Mouse (Mus musculus) ES-CJ7 (cell line): ENCODE data around the gene Lrpprc.

ENCODE experiments used
- DNase-seq: peaks from one replicate; pipeline ENCODE4 v3.0.0; 2011; ENCODE audit warnings: low read depth, low spot score

Gene Lrpprc

DNA sequence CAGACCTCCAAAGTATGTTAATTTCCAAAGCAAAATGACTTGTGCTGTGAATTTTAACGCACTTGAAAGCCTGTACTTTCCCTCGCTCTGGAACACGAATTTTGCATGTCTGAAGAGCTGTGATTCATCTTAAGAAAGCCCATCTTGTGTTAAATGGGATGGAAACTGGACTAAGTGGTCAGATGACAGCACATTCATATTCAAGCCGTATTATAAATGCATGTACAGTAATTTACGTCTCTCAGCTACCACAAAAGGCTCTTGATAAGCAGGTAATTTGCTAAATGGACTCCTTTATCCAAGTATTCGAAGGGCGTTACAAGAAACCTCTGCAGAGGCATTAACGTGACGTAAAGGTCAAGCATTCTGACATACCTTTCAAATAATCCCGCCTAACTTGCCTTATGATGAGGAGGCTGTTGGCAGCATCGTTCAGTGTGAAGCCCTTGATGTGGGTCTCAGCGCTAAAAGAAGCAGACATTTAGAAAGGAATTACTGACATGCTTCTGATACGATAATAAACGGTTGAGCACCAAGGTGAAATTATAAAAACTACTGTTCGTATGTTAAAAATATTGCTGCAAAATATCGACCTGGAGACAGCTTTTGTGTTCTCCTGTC lies 74.2 kb downstream of the Lrpprc start:
- no peak for DNase-seq

DNA sequence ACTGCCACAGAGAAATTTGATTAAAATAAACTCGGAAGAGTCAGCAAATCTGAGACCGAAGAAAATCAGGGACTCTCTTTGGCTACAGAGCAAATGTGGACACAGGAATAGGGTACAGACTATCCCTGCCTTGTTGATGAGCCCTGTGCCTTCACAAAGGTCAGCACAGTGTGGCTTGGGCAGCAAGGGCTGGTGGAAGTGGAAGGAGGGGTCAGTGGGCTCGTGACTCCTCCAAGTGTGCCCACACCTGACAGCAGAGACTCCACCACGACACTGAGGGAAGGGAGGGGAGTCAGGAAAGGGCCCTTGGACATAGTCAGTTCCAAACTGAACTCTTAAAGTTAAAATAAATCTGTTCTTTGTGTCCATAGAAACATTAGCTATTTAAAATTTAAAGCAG lies 75.7 kb downstream of the Lrpprc start:
- DNase-seq, result no peak

DNA sequence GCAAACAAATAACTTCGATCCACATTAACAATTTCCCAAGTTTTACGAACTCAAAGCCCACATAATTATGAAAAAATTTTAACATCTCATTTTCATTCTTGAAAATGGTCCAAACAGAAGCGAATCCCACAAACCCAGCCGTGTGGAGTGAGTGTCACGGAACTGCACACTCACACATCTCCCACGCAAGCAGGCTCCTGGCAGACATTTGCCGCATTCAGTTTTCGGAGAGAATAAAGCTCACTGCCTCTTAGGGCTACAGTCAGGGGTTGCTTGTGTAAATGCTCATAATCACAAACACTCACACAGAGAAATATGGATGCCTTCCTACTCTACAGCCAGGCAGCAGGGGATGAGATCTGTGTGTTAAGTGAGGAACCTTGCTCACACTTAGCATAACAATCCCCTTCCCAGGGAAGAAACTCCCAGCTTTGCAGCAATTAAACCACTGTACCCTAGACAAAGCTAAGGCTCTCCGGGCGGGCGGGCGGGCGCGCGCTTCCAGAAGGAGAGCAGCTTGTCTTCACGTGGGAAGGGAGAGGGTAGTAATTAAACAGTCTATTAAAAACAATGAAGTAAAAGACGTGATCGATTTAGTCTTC lies 76.9 kb downstream of the Lrpprc start:
- peak; percentile 81 for DNase-seq

DNA sequence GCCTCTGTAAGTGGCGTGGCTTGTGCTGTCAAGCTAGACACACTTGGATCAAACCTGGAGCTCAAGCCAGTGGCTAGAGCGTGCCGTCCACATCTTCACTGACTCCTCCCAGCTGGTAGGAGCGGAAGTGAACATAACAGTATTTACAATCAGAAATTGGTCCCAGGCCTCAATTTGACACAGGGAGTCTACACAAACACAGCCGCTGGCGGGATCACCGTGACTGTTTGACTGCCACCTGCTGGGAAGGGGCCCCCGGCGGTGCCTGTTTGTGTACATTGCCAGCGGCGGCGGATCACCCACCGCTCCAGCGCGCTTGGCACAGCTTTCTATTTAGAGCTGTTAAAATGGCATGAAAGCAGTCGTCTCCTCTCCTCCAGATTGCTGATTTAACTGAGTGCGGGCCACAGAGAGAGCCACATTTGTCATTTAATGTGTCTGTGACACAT lies 81.2 kb downstream of the Lrpprc start:
- no peak for DNase-seq

DNA sequence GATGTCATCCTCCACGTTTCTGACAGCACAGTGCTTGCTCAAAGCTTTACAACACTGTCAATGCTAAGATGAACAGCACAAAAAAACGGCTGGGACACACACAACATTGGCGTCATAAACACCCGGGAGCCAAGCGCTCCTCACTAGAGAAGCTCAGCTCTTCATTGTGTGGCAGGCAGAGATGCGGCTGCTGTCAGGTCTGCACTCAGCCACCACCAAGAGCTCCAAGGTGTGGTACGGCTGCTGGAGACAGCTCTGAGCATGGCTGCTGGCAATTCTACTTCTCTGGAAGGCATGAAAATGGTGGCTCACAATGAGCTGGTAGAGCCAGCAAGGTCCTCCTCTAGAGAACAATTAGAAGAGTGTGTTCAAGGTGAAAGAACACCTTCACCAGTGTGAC lies 81.8 kb downstream of the Lrpprc start:
- no peak for DNase-seq

DNA sequence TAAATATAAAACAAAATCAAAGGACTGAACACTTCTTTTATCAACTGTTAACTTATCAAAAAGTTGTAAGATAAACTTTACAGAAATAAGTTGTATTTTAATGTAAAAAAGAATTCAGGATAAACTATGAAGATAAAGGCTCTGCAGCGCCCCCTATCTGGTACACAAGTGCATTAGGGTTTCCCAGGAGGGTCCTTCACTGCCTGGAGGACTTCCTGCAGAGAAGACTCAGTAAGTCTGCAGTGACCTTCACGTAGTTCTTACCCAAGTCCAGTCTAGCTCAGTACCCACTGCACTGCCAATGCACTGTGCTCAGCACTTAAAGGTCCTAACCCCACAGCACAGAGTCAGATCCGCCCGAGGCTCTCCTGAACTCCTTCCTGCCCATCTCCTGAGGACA lies 83.2 kb downstream of the Lrpprc start:
- DNase-seq, result peak; percentile 31

DNA sequence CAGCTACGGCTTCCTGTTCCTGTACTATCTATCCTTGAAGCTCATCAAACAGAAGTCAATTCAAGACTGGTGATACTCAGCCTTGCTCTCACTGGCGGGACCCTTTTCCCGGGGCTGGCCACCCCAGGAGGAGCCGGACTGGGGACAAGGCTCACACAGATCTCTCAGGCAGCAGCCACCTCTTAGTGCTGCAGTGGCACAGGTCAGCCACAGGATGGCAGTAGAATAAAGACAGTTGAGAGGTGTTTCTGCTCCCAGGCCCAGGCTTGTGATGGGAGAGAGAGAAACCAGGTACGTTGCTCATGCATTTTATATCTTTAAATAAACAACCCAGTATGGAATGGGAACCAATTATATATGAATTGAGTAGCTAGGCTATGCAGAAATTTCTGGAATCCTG lies 91.9 kb downstream of the Lrpprc start:
- peak; percentile 56 for DNase-seq

DNA sequence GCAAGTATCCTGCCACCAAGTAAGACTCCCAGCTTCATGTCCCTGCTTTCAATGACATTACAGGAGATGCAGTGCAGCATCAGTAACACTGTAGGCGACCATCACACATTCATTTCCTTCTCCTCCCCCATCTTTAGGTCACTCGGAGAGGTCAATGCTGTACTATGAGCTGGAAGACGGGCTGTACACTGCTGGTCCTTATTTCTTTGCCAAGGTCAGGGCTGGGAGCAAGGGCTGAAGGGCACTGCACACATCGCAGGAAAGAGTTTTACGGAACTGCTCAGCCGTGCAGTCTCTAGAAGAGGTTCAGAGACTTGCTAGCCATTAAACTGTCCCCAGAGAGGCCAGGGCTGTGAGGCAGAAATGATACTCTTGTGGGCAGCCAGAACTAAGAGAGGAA lies 94.1 kb downstream of the Lrpprc start:
- DNase-seq, result no peak

DNA sequence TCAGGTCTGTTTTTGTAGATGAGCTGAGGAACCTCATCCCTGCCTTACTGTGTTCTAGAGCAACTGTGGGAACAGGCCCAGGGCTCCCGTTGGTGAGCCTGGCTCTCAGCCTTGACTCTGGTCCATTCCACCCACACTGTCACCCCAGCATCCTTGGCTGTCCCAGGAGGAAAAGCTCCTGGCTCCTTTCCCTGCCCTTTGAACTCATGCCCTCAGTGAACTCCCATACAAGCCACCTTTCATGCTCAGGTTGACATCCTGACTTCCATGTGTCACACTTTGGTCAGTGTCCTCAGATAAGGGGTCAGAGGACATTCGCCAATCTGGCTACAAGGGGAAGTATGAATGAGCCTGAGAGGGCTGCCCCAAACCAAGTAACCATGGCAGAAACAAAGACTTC lies 96.8 kb downstream of the Lrpprc start:
- DNase-seq, result no peak

DNA sequence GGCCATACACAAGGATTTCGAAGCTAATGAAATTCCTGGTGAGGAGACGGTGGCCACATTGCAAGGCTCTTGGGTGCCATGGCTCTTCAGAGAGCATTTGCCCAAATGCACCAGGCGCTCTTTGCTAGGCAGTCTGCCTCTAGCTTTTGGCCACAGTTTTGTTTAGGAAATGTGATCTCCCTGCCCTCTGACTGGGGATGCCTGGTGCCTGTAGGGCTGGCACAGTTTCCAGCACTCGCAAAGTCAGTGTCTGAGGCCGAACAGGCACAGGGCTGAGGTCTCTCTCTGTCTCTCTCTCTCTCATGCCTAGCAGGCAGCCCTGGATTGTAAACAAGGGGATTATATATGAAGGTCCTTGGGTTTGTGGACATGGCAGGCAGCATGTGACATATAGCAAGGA lies 100.5 kb downstream of the Lrpprc start:
- DNase-seq, result no peak

DNA sequence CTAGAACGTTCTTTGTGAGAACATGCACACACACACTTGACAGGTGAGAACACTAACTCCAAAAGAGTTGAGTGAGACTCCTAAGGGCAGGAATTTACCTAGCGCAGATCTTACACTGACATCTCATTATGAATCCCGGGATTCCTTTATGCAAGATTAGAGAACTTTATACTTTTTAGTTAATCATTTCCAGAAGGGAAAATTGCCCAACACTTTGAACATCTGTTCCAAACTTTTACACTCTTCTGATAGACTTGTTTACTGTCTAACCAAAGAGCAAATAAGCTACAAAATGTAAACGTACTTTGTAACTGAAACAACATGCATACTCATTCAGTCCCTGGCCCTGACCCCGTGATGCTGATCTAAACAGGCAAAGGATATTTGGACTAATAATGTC lies 101.3 kb downstream of the Lrpprc start:
- no peak for DNase-seq

DNA sequence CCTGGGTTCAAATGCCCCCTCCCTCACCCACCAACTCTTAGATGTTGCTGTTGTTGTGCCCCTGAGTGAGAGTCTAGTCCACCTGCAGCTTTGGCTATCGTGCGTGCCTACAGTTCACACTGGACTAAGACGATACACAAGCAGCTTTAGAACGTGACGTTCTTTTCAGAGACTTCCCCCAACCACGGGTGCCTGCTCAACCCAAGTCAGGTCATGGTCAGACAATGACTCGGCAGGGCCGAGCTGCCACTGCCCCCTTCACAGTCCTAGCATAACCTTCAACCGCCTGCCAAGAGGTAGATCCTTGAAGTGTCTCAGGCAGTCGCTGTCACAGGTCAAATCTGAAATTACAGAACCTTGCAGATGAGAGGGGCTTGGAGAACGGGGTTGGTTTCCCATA lies 101.8 kb downstream of the Lrpprc start:
- no peak for DNase-seq

DNA sequence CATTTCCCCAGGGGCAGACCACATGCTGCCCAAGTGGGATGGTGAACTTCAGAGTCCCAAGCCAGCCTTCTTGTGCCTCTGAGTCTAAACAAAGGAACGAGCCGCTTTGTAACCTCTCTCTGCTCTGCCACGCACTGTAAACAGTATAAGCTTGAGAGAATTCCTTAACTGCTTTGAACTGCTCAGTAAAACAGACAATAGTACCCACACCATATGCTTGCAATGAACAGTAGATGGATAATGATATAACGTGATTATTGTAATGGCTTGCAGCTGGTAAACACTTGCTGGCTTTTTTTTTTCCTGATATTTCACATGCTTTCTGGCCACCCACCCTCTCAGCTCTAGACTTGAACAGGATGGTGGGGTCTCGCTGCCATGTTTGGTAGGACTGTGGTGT lies 102.6 kb downstream of the Lrpprc start:
- no peak for DNase-seq

DNA sequence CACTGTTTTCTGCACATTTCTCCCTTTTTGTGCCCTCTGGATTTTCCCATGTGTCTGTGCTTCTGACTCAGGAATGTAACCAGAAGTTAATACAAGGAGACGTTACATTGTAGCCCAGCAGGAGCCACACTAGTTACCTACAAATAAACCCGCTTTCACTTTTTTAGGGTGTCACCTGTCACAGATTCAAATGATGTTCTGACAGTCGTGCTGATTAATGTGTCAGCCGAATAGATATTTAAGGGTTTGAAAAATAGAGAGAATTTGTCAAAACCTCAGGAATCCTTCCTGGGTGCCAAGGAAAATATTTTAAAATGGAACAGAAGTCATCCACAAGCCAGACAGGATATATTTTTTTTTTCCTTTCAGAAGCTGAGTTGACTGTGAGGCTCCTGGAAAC lies 105.3 kb downstream of the Lrpprc start:
- DNase-seq, result no peak

DNA sequence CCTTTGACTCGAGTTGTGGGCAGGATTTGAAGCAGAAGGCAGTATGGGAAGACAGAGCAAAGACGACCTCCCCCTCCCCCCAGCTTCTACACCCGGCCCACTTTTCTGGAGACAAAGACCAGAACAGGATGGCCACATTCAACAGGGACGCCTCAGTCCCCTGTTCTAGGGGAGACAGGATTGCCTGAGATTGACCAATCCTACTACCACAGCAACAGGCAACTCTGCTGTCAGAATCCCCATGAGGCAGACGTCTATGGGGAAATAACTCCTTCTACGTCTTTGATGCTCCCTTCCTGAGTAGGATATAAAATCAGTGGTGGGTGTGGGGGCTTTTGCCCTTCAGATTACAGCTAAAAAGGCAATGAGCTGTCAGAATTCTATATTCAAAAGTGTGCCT lies 106.3 kb downstream of the Lrpprc start:
- DNase-seq, result no peak

DNA sequence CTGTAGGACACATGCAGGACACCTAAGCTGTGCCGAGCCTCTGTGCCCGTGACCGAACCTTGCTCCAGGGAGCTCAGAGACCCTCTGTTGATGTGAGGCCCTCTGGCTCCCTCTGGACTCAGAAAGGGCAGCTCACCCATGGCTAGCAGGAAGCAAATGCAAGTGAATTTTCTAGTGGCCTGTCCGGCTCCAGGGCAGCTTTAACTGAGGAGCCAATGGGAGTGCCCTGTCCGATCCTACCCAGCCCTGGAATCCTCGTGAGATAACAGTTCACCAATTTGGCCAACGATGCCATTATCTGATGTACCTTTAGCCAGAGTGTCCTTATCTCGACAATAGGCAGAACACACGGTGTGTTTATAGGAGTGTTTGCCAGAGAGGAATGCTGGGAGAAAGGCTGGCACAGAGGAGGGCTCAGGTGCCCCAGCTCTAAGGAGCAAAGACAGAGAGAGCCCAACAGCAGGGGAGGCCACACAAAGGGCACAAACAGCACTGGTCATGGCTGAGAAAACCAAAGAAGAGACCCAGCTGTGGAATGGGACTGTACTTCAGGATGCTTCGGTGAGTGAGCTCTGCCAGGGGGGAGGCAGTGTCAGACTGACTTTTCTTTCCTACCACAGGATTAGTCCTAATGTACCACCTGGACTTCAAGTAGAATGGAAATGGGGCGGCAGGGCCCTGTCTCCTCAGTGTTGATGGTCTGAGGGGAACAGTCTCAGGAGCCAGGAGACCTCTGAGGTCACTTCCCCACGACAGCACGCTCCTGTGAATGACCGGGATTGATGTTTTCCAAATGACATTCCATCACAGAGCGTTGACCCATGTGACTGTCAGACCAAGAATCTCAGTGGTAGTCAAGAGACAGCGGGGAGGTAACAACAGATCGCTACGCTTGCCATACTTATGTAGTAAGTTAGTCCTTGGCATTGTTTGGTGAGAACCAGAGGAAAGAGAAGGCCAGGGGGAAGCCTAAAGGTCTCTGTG lies 107.6 kb downstream of the Lrpprc start, which contains the start of gene Abcg5:
TSS of gene Abcg5 (minus strand) at position 278 of the 984 bp plus-strand sequence.
- DNase-seq, result no peak

DNA sequence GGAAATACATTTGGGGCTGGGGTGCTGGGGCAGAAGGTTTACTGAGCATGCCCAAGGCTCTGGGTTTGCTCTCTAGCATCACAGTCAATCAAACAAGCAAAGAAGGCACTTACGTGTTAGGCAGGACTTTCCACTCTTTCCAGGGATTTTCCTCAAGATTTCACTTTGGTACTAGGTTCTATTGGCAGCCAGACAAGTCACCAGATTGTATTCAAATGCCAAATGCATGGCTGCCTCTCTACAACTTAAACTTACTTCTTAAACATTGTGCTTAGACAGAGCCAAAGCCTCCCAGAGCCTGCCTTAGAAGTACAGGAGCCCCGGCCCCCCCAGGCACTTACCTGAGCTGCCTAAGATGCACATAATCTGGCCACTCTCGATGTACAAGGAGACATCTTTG lies 108.9 kb downstream of the Lrpprc start:
- no peak for DNase-seq

DNA sequence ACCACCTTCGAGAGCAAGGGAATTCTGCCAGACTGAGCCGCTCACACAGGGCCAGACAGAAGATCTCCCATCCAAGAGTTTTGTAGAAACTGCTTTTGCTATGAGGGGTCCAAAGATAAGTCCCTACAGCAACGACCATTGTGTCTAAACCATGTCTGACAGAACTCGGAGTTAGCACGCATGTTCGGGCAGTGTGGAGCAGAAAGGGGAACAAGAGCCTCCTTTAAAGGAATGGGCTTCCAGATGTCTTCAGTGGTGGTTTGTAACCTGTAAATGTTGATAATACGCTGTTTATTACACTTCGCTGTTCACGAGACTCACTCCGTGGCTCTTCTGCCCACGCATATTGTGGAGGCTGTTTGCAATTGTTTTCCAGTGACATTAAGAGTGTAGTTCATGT lies 113.0 kb downstream of the Lrpprc start:
- no peak for DNase-seq

DNA sequence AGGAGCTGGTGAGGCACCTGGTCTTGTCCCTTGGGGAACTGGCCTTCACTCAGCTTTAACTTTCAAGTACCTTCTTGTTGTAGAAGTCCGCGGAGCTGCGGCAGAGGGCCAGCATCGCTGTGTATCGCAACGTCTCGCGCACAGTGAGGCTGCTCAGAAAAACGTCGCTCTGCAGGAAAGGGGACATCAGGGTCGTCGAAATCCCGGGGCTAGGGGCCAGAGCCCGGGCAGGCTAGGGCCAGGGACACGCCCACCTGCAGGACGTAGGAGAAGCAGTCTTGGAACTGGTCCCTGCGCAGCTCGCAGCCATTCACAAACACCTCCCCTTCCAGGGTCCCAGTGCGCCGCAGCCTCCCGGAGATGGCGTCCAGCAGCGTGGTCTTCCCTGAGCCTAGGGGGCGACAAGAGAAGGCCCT lies 114.6 kb downstream of the Lrpprc start, which contains the start of gene Abcg8:
TSS of gene Abcg8 (plus strand) at position 352 of the 416 bp plus-strand sequence.
- DNase-seq, result peak; percentile 23

DNA sequence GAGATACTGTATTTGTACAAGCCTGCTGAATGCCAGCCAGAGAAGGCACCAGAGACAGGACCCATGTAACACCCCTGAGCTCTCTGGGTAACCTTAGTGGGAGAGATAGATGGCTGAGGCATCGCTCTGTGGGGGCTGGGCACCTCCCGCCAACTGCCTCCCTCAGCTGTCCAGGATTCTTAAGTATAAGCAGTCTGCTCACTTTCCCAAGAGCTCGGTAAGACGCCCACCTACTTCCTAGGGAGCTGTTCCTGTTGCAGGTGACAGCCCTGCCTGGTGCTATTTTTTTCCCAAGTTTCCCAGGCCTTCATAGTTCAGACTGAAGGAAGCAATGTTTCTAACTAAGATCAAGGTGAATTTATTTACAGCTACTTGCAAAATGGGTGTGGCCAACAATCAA lies 115.4 kb downstream of the Lrpprc start:
- DNase-seq, result no peak

DNA sequence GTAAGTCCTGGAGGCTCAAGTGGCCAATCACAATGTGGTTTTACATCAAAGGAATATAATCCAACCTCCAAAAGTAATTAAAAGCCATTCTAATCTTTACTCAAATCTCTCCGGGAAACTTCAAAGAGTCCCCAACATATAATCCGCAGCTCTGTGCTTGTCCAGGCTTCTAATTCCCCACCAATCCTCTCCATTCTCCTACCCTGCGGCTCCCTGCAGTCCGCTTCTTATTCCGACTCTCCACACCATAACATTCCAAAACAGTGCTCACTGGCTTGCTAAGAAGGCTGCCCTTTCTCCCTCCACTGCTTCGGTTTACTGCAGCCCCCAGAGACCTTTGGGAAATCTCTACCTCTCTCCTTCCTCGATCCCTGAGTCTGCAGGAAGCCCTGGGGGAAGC lies 116.5 kb downstream of the Lrpprc start:
- DNase-seq, result no peak
